ENCODE assay signal across 21 mouse cellular contexts in the genomic region with DNA sequence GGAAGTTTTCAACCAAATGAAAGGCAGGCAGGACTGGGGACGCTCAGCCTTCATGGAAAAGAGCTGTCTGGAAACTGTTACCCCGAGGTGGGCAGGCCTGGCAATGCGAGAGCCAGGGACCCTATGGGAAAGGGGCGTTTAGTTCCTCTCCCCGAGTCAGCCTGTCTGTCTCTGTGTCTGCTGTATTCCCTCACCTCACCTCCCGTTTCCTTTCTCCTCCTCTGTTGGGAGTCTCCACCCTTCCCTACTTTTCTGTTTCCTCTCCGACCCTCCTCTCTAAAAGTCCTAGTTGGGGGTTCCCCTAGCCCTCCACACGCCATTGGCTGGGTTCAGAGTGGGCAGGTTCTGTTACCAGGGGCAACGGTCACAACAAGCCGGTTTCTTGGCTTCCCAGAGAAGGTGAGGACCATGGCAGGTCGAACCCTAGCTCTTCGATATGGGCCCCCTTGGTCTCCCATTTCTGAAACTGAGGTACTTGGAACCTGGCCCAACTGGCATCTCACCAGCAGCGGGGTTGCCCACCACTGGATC. TPM values are rescaled to one million over a fixed set of nuclear protein-coding genes. Genes with fewer than 3 reads are reported as not detected.
DNase-seq lines count a peak whose midpoint lies in the region; ATAC-seq and TF ChIP-seq lines count a peak whose summit lies in the region.
"Had no signal": no experiment of that assay in that cellular context is flagged by ENCODE, and none has a peak within 500 bp of the region (broad histone marks: within the 10 kb centered on the region; RNA-seq: fewer than 3 reads in every experiment).

No protein-coding gene starts in this region.

- no peak for TF ChIP-seq CTCF in intestine, postnatal 0 days (IDR thresholded peaks at IDR 0.05; ENCODE audit: low read depth)
- no peak for TF ChIP-seq CTCF in stomach, postnatal 0 days (IDR thresholded peaks at IDR 0.05; ENCODE audit: low read depth)

- peaks cover 20% of the 10 kb centered on the region for H3K36me3 ChIP-seq in intestine, embryonic 14.5 days (ENCODE audit: control insufficient read depth, insufficient read depth, low read length)
- peaks cover 23% of the 10 kb centered on the region for H3K36me3 ChIP-seq in intestine, postnatal 0 days (ENCODE audit: control insufficient read depth, insufficient read depth)
- peaks cover 25% of the 10 kb centered on the region for H3K36me3 ChIP-seq in stomach, embryonic 14.5 days (ENCODE audit: control insufficient read depth, insufficient read depth, low read length)
- peaks cover 15% of the 10 kb centered on the region for H3K36me3 ChIP-seq in stomach, postnatal 0 days (ENCODE audit: control insufficient read depth, insufficient read depth, low read length)
- H3K36me3 ChIP-seq in embryonic facial prominence, embryonic 15.5 days = peaks cover 21% of the 10 kb centered on the region

- no peaks in the 10 kb centered on the region for H3K9me3 ChIP-seq in intestine, embryonic 14.5 days (ENCODE audit: control insufficient read depth, low read length)
- H3K9me3 ChIP-seq in intestine, postnatal 0 days (ENCODE audit: control insufficient read depth) = no peaks in the 10 kb centered on the region
- no peaks in the 10 kb centered on the region for H3K9me3 ChIP-seq in stomach, embryonic 14.5 days (ENCODE audit: control insufficient read depth, low read depth, low read length)
- H3K9me3 ChIP-seq in stomach, postnatal 0 days (ENCODE audit: control insufficient read depth, low read length) = no peaks in the 10 kb centered on the region
- H3K9me3 ChIP-seq in embryonic facial prominence, embryonic 15.5 days (replicated peaks) = no peaks in the 10 kb centered on the region
- H3K9me3 ChIP-seq: megakaryocyte, embryonic 14.5 days had no signal

- peaks cover 34% of the 10 kb centered on the region for H3K27me3 ChIP-seq in intestine, embryonic 14.5 days (replicated peaks; ENCODE audit: control insufficient read depth, insufficient read depth, low read length)
- peaks cover 46% of the 10 kb centered on the region for H3K27me3 ChIP-seq in intestine, postnatal 0 days (replicated peaks; ENCODE audit: control insufficient read depth, insufficient read depth, low read length)
- peaks cover 13% of the 10 kb centered on the region; the same call in 1 of the 2 replicates for H3K27me3 ChIP-seq in stomach, embryonic 14.5 days (ENCODE audit: control insufficient read depth, insufficient read depth, low read length)
- no peaks in the 10 kb centered on the region for H3K27me3 ChIP-seq in stomach, postnatal 0 days (ENCODE audit: control insufficient read depth, insufficient read depth, low read length)
- H3K27me3 ChIP-seq in embryonic facial prominence, embryonic 15.5 days = peaks cover 44% of the 10 kb centered on the region

- DNase-seq in intestine, embryonic 14.5 days (ENCODE audit: low spot score) = peak; percentile 63
- no peak for DNase-seq in stomach, postnatal 0 days (ENCODE audit: low spot score)
- no peak for DNase-seq in layer of hippocampus, postnatal 25 days (ENCODE audit: extremely low spot score in 1 of 2, low spot score in 1 of 2)
- no peak for DNase-seq in thymus, postnatal 36 days
- DNase-seq: cerebellum, adult 11 months; heart, adult 2 months; kidney, adult 8-10 months; layer of hippocampus, adult 9-11 months; liver, postnatal 0 days; right cerebral cortex, adult 18-20 months; thymus, adult 18-20 months had no signal

- H3K9ac ChIP-seq in intestine, embryonic 14.5 days (ENCODE audit: low read length) = no peak overlapping the region; the same call in 1 of the 2 replicates
- no peak overlapping the region for H3K9ac ChIP-seq in intestine, postnatal 0 days (ENCODE audit: low read depth, low read length)
- H3K9ac ChIP-seq in stomach, embryonic 14.5 days (replicated peaks; ENCODE audit: low read depth, low read length) = no peak overlapping the region
- no peak overlapping the region for H3K9ac ChIP-seq in stomach, postnatal 0 days (ENCODE audit: low read length)
- no peak overlapping the region for H3K9ac ChIP-seq in embryonic facial prominence, embryonic 15.5 days
- H3K9ac ChIP-seq: liver, postnatal 0 days had no signal

- peak; percentile 28; the same call in 1 of the 2 replicates for ATAC-seq in intestine, embryonic 14.5 days (replicated peaks; ENCODE audit: low FRiP score, low TSS enrichment, low read depth)
- no peak for ATAC-seq in intestine, postnatal 0 days
- no peak for ATAC-seq in stomach, embryonic 14.5 days (ENCODE audit: insufficient number of reproducible peaks, insufficient read depth, low FRiP score, low read depth)
- ATAC-seq in stomach, postnatal 0 days (ENCODE audit: low FRiP score, low TSS enrichment) = no peak
- ATAC-seq in embryonic facial prominence, embryonic 15.5 days (ENCODE audit: insufficient number of reproducible peaks, low FRiP score, low TSS enrichment, low read depth) = no peak
- ATAC-seq: CD4-positive, CD25-positive, alpha-beta regulatory T cell, adult 4 months; liver, postnatal 0 days had no signal

- no peak for TF ChIP-seq EP300 in stomach, postnatal 0 days (optimal IDR thresholded peaks at IDR 0.05)

- 9% methylated on average over 13 of the region's 13 CpGs for WGBS in intestine, embryonic 14.5 days
- WGBS in intestine, postnatal 0 days = 14% methylated on average over 13 of the region's 13 CpGs
- 9% methylated on average over 13 of the region's 13 CpGs for WGBS in stomach, embryonic 14.5 days
- WGBS in stomach, postnatal 0 days = 7% methylated on average over 13 of the region's 13 CpGs
- 10% methylated on average over 13 of the region's 13 CpGs for WGBS in embryonic facial prominence, embryonic 15.5 days

- peaks cover 41% of the 10 kb centered on the region for H3K4me1 ChIP-seq in intestine, embryonic 14.5 days (replicated peaks; ENCODE audit: control insufficient read depth, insufficient read depth, low read length)
- H3K4me1 ChIP-seq in intestine, postnatal 0 days (replicated peaks; ENCODE audit: control insufficient read depth, insufficient read depth, low read length) = peaks cover 14% of the 10 kb centered on the region; the same call in 1 of the 2 replicates
- peaks cover 28% of the 10 kb centered on the region; the same call in 1 of the 2 replicates for H3K4me1 ChIP-seq in stomach, embryonic 14.5 days (ENCODE audit: control insufficient read depth, insufficient read depth, low read length)
- no peaks in the 10 kb centered on the region for H3K4me1 ChIP-seq in stomach, postnatal 0 days (replicated peaks; ENCODE audit: control insufficient read depth, insufficient read depth)
- peaks cover 55% of the 10 kb centered on the region for H3K4me1 ChIP-seq in embryonic facial prominence, embryonic 15.5 days

- peak overlapping the region; percentile 40 for H3K4me2 ChIP-seq in intestine, embryonic 14.5 days (ENCODE audit: low read length)
- no peak overlapping the region for H3K4me2 ChIP-seq in intestine, postnatal 0 days (replicated peaks; ENCODE audit: low read depth)
- H3K4me2 ChIP-seq in stomach, embryonic 14.5 days (replicated peaks; ENCODE audit: low read depth, low read length) = peak overlapping the region; percentile 8
- H3K4me2 ChIP-seq in stomach, postnatal 0 days (replicated peaks; ENCODE audit: low read depth) = no peak overlapping the region
- H3K4me2 ChIP-seq in embryonic facial prominence, embryonic 15.5 days (replicated peaks) = peak overlapping the region; percentile 13

- H3K27ac ChIP-seq in intestine, embryonic 14.5 days (ENCODE audit: low read depth) = peak overlapping the region; percentile 34
- H3K27ac ChIP-seq in intestine, postnatal 0 days (ENCODE audit: low read depth, low read length) = no peak overlapping the region
- peak overlapping the region; percentile 18; the same call in 1 of the 2 replicates for H3K27ac ChIP-seq in stomach, embryonic 14.5 days (ENCODE audit: low read length)
- H3K27ac ChIP-seq in stomach, postnatal 0 days (replicated peaks) = no peak overlapping the region
- no peak overlapping the region for H3K27ac ChIP-seq in embryonic facial prominence, embryonic 15.5 days (replicated peaks)
- H3K27ac ChIP-seq: heart, adult 2 months had no signal

- H3K4me3 ChIP-seq in intestine, embryonic 14.5 days (ENCODE audit: low read depth, low read length) = no peak overlapping the region
- no peak overlapping the region for H3K4me3 ChIP-seq in intestine, postnatal 0 days (ENCODE audit: low read depth, low read length)
- no peak overlapping the region for H3K4me3 ChIP-seq in stomach, embryonic 14.5 days (ENCODE audit: low read depth, low read length)
- no peak overlapping the region for H3K4me3 ChIP-seq in stomach, postnatal 0 days (ENCODE audit: low read depth, low read length)
- no peak overlapping the region for H3K4me3 ChIP-seq in embryonic facial prominence, embryonic 15.5 days (replicated peaks)
- H3K4me3 ChIP-seq: heart, adult 2 months; megakaryocyte, embryonic 14.5 days had no signal

RNA-seq across cellular contexts. Expression of gene Lhb, which starts 2.6 kb away (rescaled TPM):
- polyA plus RNA-seq in intestine, embryonic 14.5 days (2014; fragmentation: Nextera tagmentation; extraction: Ambion mirVana) = 0.38 and 0.47 TPM in 2 replicates
- polyA plus RNA-seq in intestine, postnatal 0 days (2015; fragmentation: Nextera tagmentation; extraction: Ambion mirVana) = not detected in 2 replicates
- 0.52 TPM in 1 of 2 replicates, not detected in the other for polyA plus RNA-seq in stomach, embryonic 14.5 days (2014; fragmentation: Nextera tagmentation; extraction: Ambion mirVana)
- polyA plus RNA-seq in stomach, postnatal 0 days (2015; fragmentation: Nextera tagmentation; extraction: Ambion mirVana) = not detected in 2 replicates
- polyA plus RNA-seq in embryonic facial prominence, embryonic 15.5 days (2015; fragmentation: Nextera tagmentation; extraction: Ambion mirVana) = 2.0 and 4.8 TPM in 2 replicates
- under 1 TPM in 1 of 2 experiments, not detected in 1; 0.57 TPM for total RNA-seq in layer of hippocampus, postnatal 25 days (2021)
- total RNA-seq: heart, adult 2 months; left cerebral cortex, postnatal 36 days; neutrophil, adult 5-6 weeks had no signal
- polyA plus RNA-seq: CD4-positive, CD25-positive, alpha-beta regulatory T cell, adult 4 months; forebrain, embryonic 11.5 days; hindbrain, embryonic 11.5 days; liver, postnatal 0 days; spleen, adult 2 months had no signal

RNA-seq across cellular contexts. Expression of gene Ntf5, which starts 4.5 kb away (rescaled TPM):
- polyA plus RNA-seq in intestine, embryonic 14.5 days (2014; fragmentation: Nextera tagmentation; extraction: Ambion mirVana) = 2.3 and 3.9 TPM in 2 replicates
- polyA plus RNA-seq in intestine, postnatal 0 days (2015; fragmentation: Nextera tagmentation; extraction: Ambion mirVana) = 2.0 TPM in 2 replicates
- polyA plus RNA-seq in stomach, embryonic 14.5 days (2014; fragmentation: Nextera tagmentation; extraction: Ambion mirVana) = 4.1 and 4.5 TPM in 2 replicates
- 1.5 and 1.8 TPM in 2 replicates for polyA plus RNA-seq in stomach, postnatal 0 days (2015; fragmentation: Nextera tagmentation; extraction: Ambion mirVana)
- polyA plus RNA-seq in embryonic facial prominence, embryonic 15.5 days (2015; fragmentation: Nextera tagmentation; extraction: Ambion mirVana) = 3.7 and 4.9 TPM in 2 replicates
- under 1 TPM in 1 of 2 experiments, not detected in 1; 0.22 TPM for total RNA-seq in layer of hippocampus, postnatal 25 days (2021)
- total RNA-seq: left cerebral cortex, postnatal 36 days; neutrophil, adult 5-6 weeks had no signal
- polyA plus RNA-seq: CD4-positive, CD25-positive, alpha-beta regulatory T cell, adult 4 months had no signal

RNA-seq across cellular contexts. Expression of gene Kcna7, which starts 12.6 kb away (rescaled TPM):
- polyA plus RNA-seq in intestine, embryonic 14.5 days (2014; fragmentation: Nextera tagmentation; extraction: Ambion mirVana) = 0.11 TPM in 1 of 2 replicates, not detected in the other
- polyA plus RNA-seq in intestine, postnatal 0 days (2015; fragmentation: Nextera tagmentation; extraction: Ambion mirVana) = 0.07 and 0.08 TPM in 2 replicates
- not detected in 2 replicates for polyA plus RNA-seq in stomach, embryonic 14.5 days (2014; fragmentation: Nextera tagmentation; extraction: Ambion mirVana)
- 0.15 and 0.17 TPM in 2 replicates for polyA plus RNA-seq in stomach, postnatal 0 days (2015; fragmentation: Nextera tagmentation; extraction: Ambion mirVana)
- 0.22 and 0.36 TPM in 2 replicates for polyA plus RNA-seq in embryonic facial prominence, embryonic 15.5 days (2015; fragmentation: Nextera tagmentation; extraction: Ambion mirVana)
- not detected for total RNA-seq in layer of hippocampus, postnatal 25 days (2021)
- total RNA-seq: left cerebral cortex, postnatal 36 days; neutrophil, adult 5-6 weeks had no signal
- polyA plus RNA-seq: CD4-positive, CD25-positive, alpha-beta regulatory T cell, adult 4 months; forebrain, embryonic 11.5 days; hindbrain, embryonic 11.5 days; liver, postnatal 0 days had no signal

RNA-seq across cellular contexts. Expression of gene Gys1, which starts 16.6 kb away (rescaled TPM):
- polyA plus RNA-seq in intestine, embryonic 14.5 days (2014; fragmentation: Nextera tagmentation; extraction: Ambion mirVana) = 36.0 and 36.2 TPM in 2 replicates
- polyA plus RNA-seq in intestine, postnatal 0 days (2015; fragmentation: Nextera tagmentation; extraction: Ambion mirVana) = 10.4 and 10.6 TPM in 2 replicates
- polyA plus RNA-seq in stomach, embryonic 14.5 days (2014; fragmentation: Nextera tagmentation; extraction: Ambion mirVana) = 32.7 and 35.3 TPM in 2 replicates
- 10.1 and 10.6 TPM in 2 replicates for polyA plus RNA-seq in stomach, postnatal 0 days (2015; fragmentation: Nextera tagmentation; extraction: Ambion mirVana)
- 40.6 and 42.0 TPM in 2 replicates for polyA plus RNA-seq in embryonic facial prominence, embryonic 15.5 days (2015; fragmentation: Nextera tagmentation; extraction: Ambion mirVana)
- total RNA-seq in layer of hippocampus, postnatal 25 days (2021) = 10 to 100 TPM; 13.9 to 16.5 TPM

RNA-seq across cellular contexts. Expression of gene Ruvbl2, which starts 19.9 kb away (rescaled TPM):
- polyA plus RNA-seq in intestine, embryonic 14.5 days (2014; fragmentation: Nextera tagmentation; extraction: Ambion mirVana) = 164 and 174 TPM in 2 replicates
- 35.6 and 38.6 TPM in 2 replicates for polyA plus RNA-seq in intestine, postnatal 0 days (2015; fragmentation: Nextera tagmentation; extraction: Ambion mirVana)
- polyA plus RNA-seq in stomach, embryonic 14.5 days (2014; fragmentation: Nextera tagmentation; extraction: Ambion mirVana) = 132 and 135 TPM in 2 replicates
- 46.2 and 46.7 TPM in 2 replicates for polyA plus RNA-seq in stomach, postnatal 0 days (2015; fragmentation: Nextera tagmentation; extraction: Ambion mirVana)
- polyA plus RNA-seq in embryonic facial prominence, embryonic 15.5 days (2015; fragmentation: Nextera tagmentation; extraction: Ambion mirVana) = 146 and 159 TPM in 2 replicates
- 10 to 100 TPM; 34.3 to 40.6 TPM for total RNA-seq in layer of hippocampus, postnatal 25 days (2021)

Comparison
In these comparisons a context has a peak if more than half of its experiments do, and no peak if none do; other contexts are left out.
1. H3K27ac ChIP-seq: peak in intestine, embryonic 14.5 days (single experiment) and stomach, embryonic 14.5 days (single experiment); none in intestine, postnatal 0 days (single experiment), stomach, postnatal 0 days (single experiment) and embryonic facial prominence, embryonic 15.5 days (single experiment).
2. H3K4me2 ChIP-seq: peak in intestine, embryonic 14.5 days (single experiment), stomach, embryonic 14.5 days (single experiment) and embryonic facial prominence, embryonic 15.5 days (single experiment); none in intestine, postnatal 0 days (single experiment) and stomach, postnatal 0 days (single experiment).